Mouse (Mus musculus) left cerebral cortex, adult 8-10 months (tissue): ENCODE measurements around the gene Erfe. TPM values are rescaled to one million over a fixed set of nuclear protein-coding genes. Genes with fewer than 3 reads are reported as not detected.

Experiments used
- DNase-seq, 2 experiments: peaks; one replicate each; pipeline ENCODE4 v3.0.0; 2022; ENCODE audit warnings: low spot score in 2 of 2
- total RNA-seq, 4 experiments: library from RNA; stranded (reverse); gene quantifications; 2 replicates each; pipeline ENCODE4 v1.2.4; 2022

The Erfe gene
- under 1 TPM; 0.21 to 0.78 (median 0.53) TPM for total RNA-seq

DNA sequence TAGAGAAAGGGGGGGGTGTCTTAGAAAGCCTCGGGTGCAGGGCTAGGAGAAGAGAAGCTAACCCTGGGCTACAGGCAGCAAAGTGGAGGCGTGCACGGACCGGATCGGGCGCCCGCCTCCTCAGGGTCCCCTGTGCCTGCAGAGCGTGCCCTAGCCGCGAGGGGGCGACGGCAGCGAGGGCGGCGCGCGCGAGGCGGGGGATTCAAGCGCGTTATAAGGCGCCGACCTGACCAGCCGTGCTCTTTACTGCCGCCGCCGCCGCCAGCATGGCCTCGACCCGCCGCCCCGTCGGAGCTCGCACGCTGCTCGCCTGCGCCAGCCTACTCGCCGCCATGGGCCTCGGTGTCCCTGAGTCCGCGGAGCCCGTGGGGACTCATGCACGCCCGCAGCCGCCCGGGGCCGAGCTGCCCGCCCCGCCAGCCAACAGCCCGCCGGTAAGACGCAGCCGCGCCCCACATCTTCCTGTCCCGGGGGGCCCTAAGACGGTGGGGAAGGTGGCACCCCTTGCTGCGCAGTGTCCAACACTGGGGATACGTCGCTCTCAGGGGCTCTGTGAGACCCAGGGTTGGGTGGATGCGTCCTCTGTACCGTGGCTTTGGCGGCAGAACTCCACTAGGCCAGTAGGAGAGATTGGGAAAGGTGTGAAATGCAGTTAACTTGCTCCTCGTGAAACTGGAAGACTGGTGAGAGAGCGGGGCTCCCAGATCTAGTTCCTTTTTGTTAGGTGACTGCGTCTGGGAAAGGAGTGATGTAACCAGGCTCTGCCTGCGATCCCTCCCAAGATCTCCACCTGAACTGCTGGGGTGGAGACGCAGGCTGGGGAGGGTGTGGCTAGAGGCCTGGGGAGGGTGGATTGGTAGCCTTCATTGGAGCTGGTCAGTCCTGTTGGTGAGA is at the start of gene Erfe:
Gene Erfe (plus strand): TSS at position 216 of the 894 bp plus-strand sequence.
- no peak for DNase-seq

DNA sequence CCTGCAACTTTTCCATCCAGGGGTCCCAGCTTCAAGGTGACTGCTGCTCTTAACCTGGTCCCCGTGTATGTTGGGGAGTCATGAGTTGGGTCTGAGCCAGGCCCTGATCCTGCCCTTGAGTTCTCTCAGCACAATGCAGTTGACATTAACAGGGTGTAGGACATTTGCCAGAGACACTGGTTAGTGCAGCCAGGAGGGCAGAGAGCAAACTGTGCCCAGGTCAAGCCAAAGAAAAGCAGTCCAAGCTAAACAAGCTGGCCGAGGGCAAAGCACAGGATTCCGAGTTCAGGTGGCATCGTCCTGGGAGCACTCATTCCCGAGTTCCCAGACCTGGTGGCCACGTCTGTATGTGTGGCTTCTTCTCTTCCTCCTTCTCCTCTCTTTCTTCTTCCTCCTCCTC is 48.6 kb upstream of the Erfe start:
- DNase-seq = no peak

DNA sequence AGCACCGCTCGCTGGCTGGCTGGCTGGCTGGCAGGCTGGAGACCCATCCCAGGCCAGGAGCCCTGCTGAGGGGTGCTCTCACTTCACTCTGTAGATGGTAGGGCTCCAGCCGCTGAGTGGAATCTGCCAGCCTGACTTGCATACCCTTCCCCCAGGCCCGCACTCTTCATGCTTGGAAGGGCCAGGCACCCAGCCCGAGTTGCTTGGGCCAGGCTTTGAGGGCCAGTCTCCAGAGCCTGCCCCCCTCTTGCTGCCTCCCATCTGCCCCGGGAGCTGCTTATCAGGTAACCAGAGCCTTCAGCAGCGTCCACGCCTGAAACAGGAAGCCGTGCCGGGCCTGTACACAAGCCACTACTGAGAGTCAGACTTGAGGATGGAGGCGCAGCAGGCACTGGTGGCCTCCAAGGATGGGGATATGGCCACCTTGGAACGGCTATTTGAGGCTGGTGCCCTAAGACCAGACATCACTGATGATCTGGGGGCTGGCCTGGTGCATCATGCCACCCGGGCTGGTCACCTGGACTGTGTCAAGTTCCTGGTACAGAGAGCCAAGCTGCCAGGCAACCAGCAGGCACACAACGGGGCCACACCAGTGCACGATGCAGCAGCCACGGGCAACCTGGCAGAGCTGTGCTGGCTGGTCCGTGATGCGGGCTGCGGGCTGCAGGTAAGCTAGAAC is 44.3 kb upstream of the Erfe start, which contains the start of gene Espnl:
Gene Espnl (plus strand): TSS at position 316 of the 679 bp plus-strand sequence.
- no peak for DNase-seq

DNA sequence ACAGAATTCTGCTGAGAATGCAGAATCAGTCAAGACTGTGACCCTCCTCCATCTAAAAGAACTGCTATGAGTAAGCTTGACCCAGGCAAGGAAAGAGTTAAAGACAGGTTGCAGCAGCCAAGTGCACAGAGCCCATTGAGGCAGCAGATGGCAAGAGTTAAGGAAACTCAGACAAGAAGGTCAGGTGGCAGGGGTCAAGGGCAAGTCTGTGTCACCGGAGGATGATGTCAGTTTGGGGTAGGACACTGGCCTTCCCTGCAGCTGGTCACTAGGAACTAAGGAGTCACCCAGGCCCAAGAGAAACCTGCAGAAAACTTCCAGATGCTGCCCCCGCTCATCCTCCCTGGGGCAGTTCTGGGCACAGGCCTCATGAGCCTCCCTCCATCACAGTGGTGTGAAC is 41.6 kb upstream of the Erfe start:
- no peak for DNase-seq

DNA sequence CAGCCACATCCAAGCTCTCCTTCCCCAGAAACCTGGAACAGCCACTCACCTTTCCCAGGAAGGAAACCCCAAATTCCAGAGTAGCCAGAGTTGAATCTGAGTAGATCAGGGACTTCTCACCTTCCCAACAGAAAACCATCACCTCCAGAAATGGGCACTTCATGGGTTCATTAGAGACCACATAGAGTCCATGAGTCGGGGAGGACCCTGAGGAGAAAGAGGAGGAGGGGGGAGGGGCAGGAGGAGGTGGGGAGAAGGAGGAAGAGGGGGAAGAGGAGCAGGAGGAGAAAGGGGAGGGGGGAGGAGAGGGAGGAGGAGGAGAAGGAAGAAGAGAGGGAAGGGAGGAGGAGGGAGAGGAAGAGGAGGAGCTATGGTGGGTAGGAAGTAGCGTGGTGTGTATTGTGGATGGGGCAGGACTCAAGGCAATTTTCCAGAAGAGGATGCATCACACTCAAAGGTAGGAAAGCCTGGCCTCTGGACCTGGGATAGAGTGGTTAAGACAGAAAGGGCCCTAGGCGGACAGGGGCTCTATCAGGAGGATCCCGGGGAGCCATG is 40.7 kb upstream of the Erfe start:
- no peak for DNase-seq

DNA sequence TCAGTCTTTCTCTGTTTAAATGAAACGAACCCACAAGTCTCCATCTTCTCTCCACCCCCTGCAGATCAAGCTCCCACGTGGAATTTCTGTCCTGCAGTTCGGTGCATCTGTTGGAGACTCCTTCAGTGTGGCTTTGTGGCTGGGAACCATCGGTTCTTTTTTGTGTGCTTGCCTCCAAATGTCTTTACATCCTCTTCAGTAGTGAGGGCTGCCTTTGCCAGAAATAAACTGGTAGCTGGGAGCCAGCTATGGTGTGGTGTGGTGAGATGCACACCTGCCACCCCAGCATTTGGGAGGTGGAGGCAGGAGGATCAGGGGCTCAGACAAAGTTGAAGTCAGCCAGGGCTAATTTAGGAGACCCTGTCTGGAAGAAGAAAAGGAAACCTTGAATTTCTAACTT is 34.1 kb upstream of the Erfe start:
- peak in 1 of 2 experiments; percentile 59 for DNase-seq

DNA sequence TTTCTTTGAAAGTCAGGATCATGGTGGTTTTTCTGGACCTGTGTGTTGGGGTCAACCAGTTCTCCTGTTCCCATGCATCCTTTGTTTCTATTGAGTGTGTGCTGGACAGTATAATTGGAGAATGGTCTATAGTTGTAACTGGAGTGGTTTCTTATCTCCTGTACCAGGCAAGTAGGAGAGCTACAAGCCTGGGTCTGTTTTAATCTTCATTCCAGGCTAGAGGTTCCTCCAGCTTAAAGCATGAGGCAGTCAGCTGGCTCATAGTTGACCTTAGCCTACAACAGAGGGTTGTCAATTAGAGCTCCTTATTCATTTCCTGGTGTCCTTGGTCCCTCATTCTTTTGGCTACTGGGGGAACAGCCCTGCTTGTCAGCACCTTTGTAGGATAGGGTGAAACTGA is 32.6 kb upstream of the Erfe start:
- no peak for DNase-seq

DNA sequence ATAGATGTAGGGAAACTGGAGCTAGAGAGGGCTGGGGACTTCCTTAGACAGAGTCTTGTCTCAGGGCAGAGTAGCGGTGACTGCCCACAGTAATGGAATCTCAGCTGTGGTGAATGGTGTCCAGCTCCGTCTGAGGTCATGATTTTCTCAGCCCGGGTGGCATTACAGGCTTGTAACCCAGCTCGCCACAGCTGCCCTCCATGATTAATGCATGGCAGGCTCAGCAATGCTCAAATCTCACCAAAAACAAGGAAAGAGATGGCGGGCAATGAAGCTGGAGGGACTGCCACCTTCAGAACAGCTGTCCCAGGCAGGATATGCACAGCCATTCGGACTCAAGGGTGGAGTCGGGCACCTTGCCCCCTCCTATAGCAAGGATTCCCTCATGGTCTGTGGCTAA is 28.9 kb upstream of the Erfe start:
- DNase-seq = no peak

DNA sequence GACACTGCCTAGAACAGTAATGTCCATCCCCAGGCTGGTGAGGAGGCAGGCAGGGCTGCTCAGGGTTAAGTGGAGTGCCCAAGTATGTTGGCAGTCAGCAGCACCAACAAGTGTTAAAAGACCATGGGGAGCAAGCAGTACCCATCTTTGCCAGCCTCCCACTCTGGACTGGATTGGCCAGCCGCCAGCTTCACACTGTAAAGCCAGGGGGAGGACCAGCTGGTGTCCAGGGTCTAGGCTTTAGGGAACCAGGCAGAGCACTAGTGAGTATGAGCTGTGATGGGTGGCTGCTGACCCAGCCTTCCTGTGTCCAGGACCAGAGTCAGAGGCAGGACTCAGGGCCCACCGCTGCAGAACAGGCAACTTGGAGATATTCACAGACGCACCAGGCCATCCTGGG is 22.2 kb upstream of the Erfe start:
- no peak for DNase-seq

DNA sequence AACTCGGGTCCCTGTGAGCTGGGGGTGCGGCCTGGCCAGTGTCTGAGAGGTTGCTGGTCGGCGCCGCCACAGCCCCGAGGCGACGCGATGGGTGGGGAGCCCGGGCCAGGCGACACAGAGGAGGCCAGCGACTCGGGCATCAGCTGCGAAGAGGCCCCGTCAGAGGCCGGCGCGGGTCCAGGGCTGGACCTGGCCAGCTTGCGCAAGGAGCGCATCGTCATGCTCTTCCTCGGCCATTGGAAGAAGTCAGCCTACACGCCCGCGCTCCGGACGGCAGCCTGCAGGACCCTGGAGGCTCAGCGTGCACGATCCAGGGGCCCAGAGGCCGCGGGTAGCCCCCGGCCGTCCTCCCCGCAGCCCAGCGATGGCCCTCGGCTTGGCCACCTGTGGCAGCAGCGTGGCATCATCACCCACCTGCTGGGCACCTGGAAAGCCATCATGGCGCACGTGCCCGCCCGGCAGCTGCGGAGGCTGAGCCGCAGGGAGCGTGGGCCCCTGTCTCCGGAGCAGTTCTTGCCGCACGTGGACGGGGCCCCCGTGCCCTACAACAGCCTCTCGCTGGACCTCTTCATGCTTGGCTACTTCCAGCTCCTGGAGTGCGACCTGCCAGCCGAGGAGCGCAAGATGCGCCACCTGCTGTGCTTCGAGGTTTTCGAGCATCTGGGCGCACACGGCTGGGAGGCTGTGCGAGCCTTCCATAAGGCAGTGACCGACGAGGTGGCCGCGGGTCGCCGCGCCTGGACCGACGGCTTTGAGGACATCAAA is 21.1 kb upstream of the Erfe start:
- DNase-seq = no peak

DNA sequence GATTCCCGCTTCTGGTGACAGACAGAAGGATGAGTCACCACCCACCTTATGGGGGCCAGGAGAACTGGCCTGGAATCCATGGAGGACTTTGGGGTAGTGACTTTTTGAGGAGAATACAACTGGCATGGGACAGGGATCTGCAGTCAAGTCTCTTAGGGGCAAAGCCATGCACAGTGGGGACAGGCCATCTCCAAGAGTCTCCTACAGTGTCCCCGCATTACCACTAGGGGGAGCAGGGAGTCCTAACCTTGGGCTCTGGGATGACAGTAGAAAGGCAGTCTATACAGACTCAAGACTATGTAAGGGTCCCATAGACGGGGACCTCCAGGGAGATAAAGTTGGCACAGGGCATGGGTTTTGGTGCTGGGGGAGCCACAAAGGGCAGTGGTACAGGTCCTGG is 19.3 kb upstream of the Erfe start:
- peak in 1 of 2 experiments; percentile 37 for DNase-seq

DNA sequence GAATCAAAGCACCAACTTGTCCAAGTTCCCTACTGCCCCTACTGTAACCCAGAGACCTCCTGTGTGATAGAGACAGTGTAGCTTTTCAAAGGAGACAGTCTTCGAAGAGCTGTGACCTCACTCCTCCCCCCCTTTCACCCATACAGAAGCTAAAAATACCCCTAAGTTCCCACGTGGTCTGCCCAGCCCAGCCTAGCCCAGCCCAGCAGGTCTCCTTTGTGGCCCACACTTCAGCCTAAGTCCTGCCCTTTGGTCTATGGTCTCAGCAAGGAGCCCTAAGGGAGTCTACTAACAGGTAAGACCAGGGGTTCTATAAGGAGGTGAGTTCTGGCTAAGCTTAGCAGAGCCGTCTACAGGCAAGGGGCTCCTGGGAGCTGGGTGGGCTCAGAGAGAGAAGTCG is 15.4 kb upstream of the Erfe start, which contains the start of gene Klhl30:
Gene Klhl30 (plus strand): TSS at position 176 of the 400 bp plus-strand sequence.
- no peak for DNase-seq

DNA sequence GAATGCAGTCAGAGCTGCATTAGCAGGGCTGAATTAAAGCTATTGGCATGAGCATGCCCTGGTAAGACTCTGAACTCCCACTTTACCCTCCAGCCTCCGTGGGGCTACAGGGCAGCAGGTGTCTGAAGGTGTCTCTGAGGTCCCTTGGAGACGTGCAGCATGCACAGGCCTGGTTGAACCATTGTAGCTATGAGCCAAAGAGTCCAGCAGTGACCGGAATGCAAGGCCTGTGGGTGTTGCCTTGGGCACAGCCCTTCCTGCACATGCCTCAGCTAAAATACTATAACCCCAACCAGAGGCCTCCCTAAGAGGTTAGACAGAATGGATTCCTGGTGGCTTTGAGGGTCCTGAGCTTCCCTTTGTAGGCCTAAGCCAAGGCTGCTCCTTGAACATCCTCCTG is 15.0 kb upstream of the Erfe start:
- DNase-seq = no peak

DNA sequence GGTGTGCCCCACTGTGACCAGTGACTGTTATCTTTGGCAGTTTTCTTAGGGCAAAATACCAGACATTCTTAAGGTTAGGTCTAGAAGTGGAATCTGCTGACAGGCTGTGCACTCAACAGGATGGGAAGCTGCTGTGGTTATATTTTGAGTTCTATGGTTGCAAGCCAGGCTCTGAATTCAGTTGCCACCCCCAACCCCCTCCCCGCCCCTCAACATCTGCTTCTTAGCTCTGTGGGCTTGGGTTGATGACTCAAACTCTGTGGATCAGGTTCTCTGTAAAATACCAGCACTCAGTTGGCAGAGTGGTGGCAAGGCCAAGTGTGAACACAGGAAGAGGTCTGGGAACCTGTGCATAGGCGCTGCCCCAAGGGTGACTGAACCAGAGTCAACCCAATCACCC is 14.0 kb upstream of the Erfe start:
- no peak for DNase-seq

DNA sequence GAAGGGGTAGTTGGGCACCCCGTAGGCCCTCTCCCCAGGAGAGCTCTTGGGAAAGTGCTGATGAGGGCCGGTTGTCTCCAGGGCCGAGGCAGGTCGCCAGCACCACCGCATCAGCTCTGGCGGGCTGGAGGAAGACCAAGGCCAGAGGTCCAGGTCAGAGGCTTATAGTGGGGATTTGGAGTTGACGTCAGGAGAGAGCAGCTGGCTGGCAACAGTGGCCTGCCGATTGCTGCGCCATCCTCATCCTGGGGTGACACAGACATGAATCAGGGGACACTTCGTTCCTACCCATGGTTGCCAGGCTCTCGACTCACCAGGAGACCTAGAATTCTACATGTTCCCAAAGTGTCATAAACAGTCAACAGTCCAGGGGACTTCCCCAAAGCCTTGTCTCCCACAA is 10.1 kb upstream of the Erfe start:
- no peak for DNase-seq

DNA sequence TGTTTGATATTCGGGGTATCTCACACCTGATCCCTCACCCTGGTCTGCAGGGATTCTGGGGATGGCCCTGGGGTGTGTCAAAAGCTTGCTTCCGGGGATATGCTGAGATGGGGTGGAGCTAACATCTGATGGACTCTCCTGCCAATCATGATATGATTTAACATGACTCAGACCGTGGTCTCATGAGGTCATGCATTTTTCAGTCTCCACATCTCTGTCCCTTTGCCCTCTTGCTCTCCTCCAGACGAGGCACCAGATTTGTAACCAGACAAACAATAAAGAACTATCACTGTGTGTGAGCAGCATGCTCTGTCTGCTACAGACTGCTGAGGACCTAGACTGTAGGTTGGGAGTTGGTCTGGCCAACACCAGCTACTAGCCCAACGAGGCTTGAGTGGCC is 4.1 kb upstream of the Erfe start:
- no peak for DNase-seq

DNA sequence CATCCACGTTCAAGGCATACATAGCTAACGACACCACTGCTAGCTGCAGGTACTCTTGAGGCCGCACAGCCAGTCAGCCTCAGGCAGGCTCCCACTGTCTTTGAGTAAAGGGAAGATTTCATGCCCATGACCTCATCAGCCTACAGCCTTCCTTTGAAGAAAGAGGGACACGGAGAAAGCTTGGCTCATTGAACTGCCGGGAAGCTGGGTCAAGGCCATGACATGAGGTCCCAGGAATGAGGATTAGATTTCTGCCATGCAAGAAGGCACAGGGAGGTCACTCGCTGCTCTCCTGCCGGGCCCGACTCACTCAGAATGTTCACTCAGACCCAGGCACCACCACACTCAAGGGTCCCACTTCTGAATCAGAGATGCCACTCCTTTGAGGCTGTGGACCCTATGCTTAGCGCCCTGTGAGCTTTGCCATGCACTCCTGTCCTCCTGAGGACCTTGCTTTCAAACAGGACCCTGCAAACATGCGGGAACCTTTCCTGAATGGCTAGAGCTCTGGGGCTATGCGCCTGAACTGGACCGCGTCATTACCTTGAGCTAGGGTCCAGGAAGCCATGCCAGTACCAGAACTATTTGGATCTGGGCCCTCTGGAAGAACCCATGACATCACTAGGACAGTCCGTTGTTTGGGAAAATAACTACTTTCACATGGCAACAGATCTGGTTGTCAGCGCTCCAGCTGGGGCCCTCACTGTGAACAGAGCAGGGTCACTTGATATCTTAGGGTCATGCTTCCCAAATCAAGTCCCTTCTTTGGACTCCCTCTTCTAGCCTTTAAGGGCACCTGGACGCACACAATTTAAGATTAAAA is 1.2 kb upstream of the Erfe start:
- DNase-seq = no peak

DNA sequence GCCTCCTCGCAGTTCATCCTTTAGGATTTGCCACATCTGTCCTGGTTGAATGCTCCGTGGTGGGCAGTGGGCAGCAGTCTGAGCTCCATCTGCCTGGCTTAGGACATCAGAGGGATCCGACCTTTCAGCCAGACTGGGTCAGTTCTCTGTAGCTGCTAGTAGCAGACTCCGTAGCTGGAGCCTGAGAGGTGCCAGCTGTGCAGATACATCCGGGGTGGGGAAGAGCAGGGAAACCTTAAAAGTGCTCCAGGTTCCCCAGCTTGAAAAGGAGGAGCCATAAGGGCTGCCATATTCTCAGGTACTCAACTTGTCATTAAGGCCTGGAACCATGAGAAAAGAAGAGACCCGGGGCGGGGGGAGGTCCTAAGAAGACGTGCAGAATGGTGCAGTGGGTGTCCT is 415 bp upstream of the Erfe start:
- DNase-seq = no peak

DNA sequence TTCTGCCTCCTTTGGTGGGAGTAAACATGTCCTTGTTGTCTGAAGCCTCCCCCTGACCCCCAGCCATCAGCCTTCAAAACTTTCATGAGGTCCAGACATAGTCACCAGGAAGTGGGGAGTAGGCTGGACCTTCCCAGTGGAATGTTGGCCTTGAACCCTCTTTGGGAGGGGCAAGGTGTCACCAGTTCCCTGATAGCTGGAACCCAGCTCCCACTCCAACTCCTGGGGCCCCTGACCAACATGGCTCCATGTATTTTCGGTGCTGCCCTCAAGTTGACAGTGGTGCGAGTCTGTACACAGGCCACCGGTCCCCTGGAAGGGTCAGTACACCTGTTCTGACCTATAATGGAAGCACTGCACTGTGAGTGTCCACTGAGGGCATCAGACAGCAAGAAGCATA is 1.1 kb downstream of the Erfe start:
- no peak for DNase-seq

DNA sequence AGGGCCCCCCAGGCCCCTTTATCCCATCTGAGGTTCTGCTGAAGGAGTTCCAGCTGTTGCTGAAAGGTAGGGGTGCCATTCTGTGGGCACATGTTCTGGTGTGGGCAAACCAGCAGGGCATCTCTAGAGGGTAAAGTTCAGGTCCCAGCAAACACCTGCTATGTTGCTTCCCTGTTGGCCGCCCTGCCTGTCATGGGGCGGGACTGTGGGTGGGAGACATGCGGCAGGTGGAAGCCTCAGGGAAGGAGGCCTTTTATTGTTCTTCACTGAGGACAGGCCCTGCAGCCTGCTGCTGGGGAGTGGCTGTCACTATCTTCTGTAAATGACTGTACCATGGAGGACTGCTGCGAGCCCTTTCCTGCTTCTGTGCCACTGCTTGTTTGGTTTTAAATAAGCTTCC is 3.2 kb downstream of the Erfe start:
- no peak for DNase-seq

DNA sequence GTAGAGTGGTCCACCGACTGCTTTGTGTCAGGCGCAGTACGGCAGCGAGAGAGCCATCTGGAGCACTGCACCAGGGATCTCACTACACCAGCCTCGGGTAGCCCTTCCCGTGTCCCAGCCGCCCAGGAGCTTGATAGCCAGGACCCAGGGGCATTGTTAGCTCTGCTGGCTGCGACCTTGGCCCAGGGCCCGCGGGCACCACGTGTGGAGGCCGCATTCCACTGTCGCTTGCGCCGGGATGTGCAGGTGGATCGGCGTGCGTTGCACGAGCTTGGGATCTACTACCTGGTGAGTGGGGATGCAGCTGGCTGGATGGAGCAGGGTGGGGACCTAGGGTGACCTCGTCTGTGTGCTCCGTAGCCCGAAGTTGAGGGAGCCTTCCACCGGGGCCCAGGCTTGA is 3.8 kb downstream of the Erfe start:
- no peak for DNase-seq
